In the genomic region with DNA sequence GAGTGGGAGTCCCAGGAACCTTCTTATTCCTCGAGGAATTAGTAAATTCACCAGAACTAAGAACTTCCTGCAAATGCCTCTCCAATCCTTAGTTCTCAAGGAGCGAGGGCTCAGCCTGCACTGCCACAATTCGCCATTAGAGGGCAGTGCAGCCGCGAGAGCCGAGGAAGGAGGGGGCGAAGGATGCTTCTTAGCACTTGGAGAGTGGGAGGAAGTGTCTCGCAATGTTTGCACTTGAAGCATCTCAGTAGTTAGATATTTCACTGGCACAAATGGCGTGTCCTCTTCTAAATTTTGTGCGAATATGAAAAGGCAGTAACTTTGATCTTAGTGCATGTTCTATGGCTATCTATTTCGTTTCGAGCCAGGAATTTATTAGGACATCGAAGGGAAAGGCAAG, we compare ENCODE assay signal across 8 mouse cellular contexts. TPM values are rescaled to one million over a fixed set of nuclear protein-coding genes. Genes with fewer than 3 reads are reported as not detected.
DNase-seq lines count a peak whose midpoint lies in the region; ATAC-seq lines count a peak whose summit lies in the region.

No protein-coding gene starts in this region.

- H3K9ac ChIP-seq in forebrain, embryonic 11.5 days (ENCODE audit: low read length) = no peak overlapping the region

- no peaks in the 10 kb centered on the region for H3K4me1 ChIP-seq in forebrain, embryonic 11.5 days (replicated peaks; ENCODE audit: control insufficient read depth, insufficient read depth, low read length)

- peak overlapping the region; percentile 48 for H3K4me2 ChIP-seq in forebrain, embryonic 11.5 days (ENCODE audit: low read depth, low read length, severe bottlenecking)

- no peaks in the 10 kb centered on the region for H3K9me3 ChIP-seq in forebrain, embryonic 11.5 days (ENCODE audit: control insufficient read depth, low read length)

- DNase-seq in ES-CJ7 (ENCODE audit: low read depth, low spot score) = peak; percentile 72
- DNase-seq in c-Kit-negative CD71-positive TER-119-positive erythroid progenitor cells, embryonic 14.5 days (ENCODE audit: low read depth, low spot score) = peak; percentile 12
- DNase-seq in forebrain, embryonic 11.5 days (ENCODE audit: low spot score) = peak; percentile 86
- DNase-seq in heart, postnatal 4 days = peak; percentile 82
- peak; percentile 71 for DNase-seq in layer of hippocampus, adult 9-10 months (ENCODE audit: low spot score)
- peak; percentile 70 for DNase-seq in lung, postnatal 14 days
- DNase-seq in retina, embryonic 14.5 days (ENCODE audit: low spot score) = peak; percentile 84
- DNase-seq in thymus, postnatal 4 days = peak; percentile 86

- H3K27ac ChIP-seq in forebrain, embryonic 11.5 days (ENCODE audit: low read depth, low read length) = no peak overlapping the region

- ATAC-seq in forebrain, embryonic 11.5 days (replicated peaks; ENCODE audit: low FRiP score) = peak; percentile 56

- H3K27me3 ChIP-seq in forebrain, embryonic 11.5 days (ENCODE audit: control insufficient read depth, insufficient read depth, low read length) = no peaks in the 10 kb centered on the region

- no peaks in the 10 kb centered on the region for H3K36me3 ChIP-seq in forebrain, embryonic 11.5 days (ENCODE audit: control insufficient read depth, insufficient read depth, low read length)

- peak overlapping the region; percentile 4; the same call in 1 of the 2 replicates for H3K4me3 ChIP-seq in forebrain, embryonic 11.5 days (ENCODE audit: low read depth, low read length)

- 18% methylated on average over 13 of the region's 13 CpGs for WGBS in forebrain, embryonic 11.5 days

RNA-seq across cellular contexts. Expression of a gene that starts 59.0 kb away (rescaled TPM):
- polyA plus RNA-seq in forebrain, embryonic 11.5 days (2014; fragmentation: Nextera tagmentation; extraction: Ambion mirVana) = 47.1 and 47.3 TPM in 2 replicates
- total RNA-seq in heart, postnatal 4 days (2021) = 10 to 100 TPM; 32.6 to 33.5 TPM

Comparison
In these comparisons a context has a peak if more than half of its experiments do, and no peak if none do; other contexts are left out.
1. DNase-seq: peak in every context shown above with its lines; median percentile 86 in forebrain, embryonic 11.5 days; 86 in thymus, postnatal 4 days; 84 in retina, embryonic 14.5 days; 82 in heart, postnatal 4 days; 72 in ES-CJ7; 71 in layer of hippocampus, adult 9-10 months; 70 in lung, postnatal 14 days; 12 in c-Kit-negative CD71-positive TER-119-positive erythroid progenitor cells, embryonic 14.5 days.